Comparison of ENCODE assay signal across 15 mouse cellular contexts in genomic region chr9:70168973-70169372, GRCm38 (mm10). TPM values are rescaled to one million over a fixed set of nuclear protein-coding genes. Genes with fewer than 3 reads are reported as not detected.
DNase-seq lines count a peak whose midpoint lies in the region; ATAC-seq and TF ChIP-seq lines count a peak whose summit lies in the region.
"Had no signal": no experiment of that assay in that cellular context is flagged by ENCODE, and none has a peak within 500 bp of the region (broad histone marks: within the 10 kb centered on the region; RNA-seq: fewer than 3 reads in every experiment).

No protein-coding gene starts in this region.

- intact Hi-C loops in gastrocnemius, postnatal 36 days (cut with DNase I), result no loop called here

- no peaks in the 10 kb centered on the region for H3K27me3 ChIP-seq in kidney, postnatal 0 days (ENCODE audit: insufficient read depth, low read length)
- H3K27me3 ChIP-seq in liver, embryonic 14.5 days (ENCODE audit: control insufficient read depth, insufficient read depth, low read length), result no peaks in the 10 kb centered on the region
- H3K27me3 ChIP-seq: embryonic facial prominence, embryonic 15.5 days; lung, embryonic 15.5 days; neural tube, embryonic 12.5 days; stomach, embryonic 15.5 days had no signal

- no peak for TF ChIP-seq EP300 in liver, embryonic 14.5 days (IDR thresholded peaks at IDR 0.05; ENCODE audit: low read depth)

- in situ Hi-C loops in ES-E14 (cut with MboI; ENCODE audit: low sequenced_read_pairs in 2 of 2, unreplicated experiment in 2 of 2), result no loop called here

- no peak overlapping the region for H3K9ac ChIP-seq in kidney, postnatal 0 days (ENCODE audit: low read depth, low read length)
- H3K9ac ChIP-seq in ES-E14 (ENCODE audit: insufficient read depth, low read depth, low read length, poor library complexity, severe bottlenecking), result no peak overlapping the region
- no peak overlapping the region for H3K9ac ChIP-seq in liver, embryonic 14.5 days (replicated peaks)
- H3K9ac ChIP-seq: embryonic facial prominence, embryonic 15.5 days; lung, embryonic 15.5 days; neural tube, embryonic 12.5 days; stomach, embryonic 15.5 days had no signal

- no peak for ATAC-seq in kidney, postnatal 0 days (replicated peaks; ENCODE audit: low FRiP score, low read depth)
- no peak for ATAC-seq in liver, embryonic 14.5 days (ENCODE audit: insufficient read depth)

- H3K4me1 ChIP-seq in kidney, postnatal 0 days (replicated peaks; ENCODE audit: insufficient read depth, low read length), result no peaks in the 10 kb centered on the region
- peaks cover 0 to 2% of the 10 kb centered on the region in 2 experiments; a peak in 1 of 4 replicates for H3K4me1 ChIP-seq in ES-E14 (ENCODE audit: control insufficient read depth in 2 of 2, insufficient read depth in 2 of 2, low read length in 2 of 2, poor library complexity in 1 of 2)
- H3K4me1 ChIP-seq in liver, embryonic 14.5 days (replicated peaks; ENCODE audit: control insufficient read depth in 2 of 2, insufficient read depth in 2 of 2, low read length in 1 of 2), result no peaks in the 10 kb centered on the region
- H3K4me1 ChIP-seq: embryonic facial prominence, embryonic 15.5 days; heart, embryonic 10.5 days; lung, embryonic 15.5 days; stomach, embryonic 15.5 days had no signal

- 89% methylated on average over 7 of the region's 7 CpGs for WGBS in kidney, postnatal 0 days
- 71% methylated on average over 7 of the region's 7 CpGs for WGBS in liver, embryonic 14.5 days (ENCODE audit: insufficient replicate concordance)

- no peak overlapping the region for H3K4me2 ChIP-seq in kidney, postnatal 0 days (ENCODE audit: low read length)
- no peak overlapping the region for H3K4me2 ChIP-seq in liver, embryonic 14.5 days (ENCODE audit: low read depth)
- H3K4me2 ChIP-seq: embryonic facial prominence, embryonic 15.5 days; lung, embryonic 15.5 days; neural tube, embryonic 12.5 days; stomach, embryonic 15.5 days had no signal

- no peaks in the 10 kb centered on the region for H3K9me3 ChIP-seq in kidney, postnatal 0 days (replicated peaks; ENCODE audit: low read length)
- no peaks in the 10 kb centered on the region for H3K9me3 ChIP-seq in ES-E14 (ENCODE audit: control insufficient read depth, insufficient read depth, low read depth, low read length)
- no peaks in the 10 kb centered on the region for H3K9me3 ChIP-seq in liver, embryonic 14.5 days (ENCODE audit: control insufficient read depth, low read length)
- H3K9me3 ChIP-seq: embryonic facial prominence, embryonic 15.5 days; lung, embryonic 15.5 days; neural tube, embryonic 12.5 days; stomach, embryonic 15.5 days had no signal

- H3K27ac ChIP-seq in kidney, postnatal 0 days, result no peak overlapping the region
- H3K27ac ChIP-seq in ES-E14 (ENCODE audit: insufficient read depth, low read depth, low read length, poor library complexity, severe bottlenecking), result no peak overlapping the region
- H3K27ac ChIP-seq in liver, embryonic 14.5 days, result no peak overlapping the region
- H3K27ac ChIP-seq: embryonic facial prominence, embryonic 15.5 days; heart, embryonic 10.5 days; lung, embryonic 15.5 days; neural tube, embryonic 12.5 days; stomach, embryonic 15.5 days had no signal

- peak; percentile 58 for TF ChIP-seq CTCF in kidney, postnatal 0 days (IDR thresholded peaks at IDR 0.05; ENCODE audit: low read depth)
- peak; percentile 77 for TF ChIP-seq CTCF in liver, embryonic 14.5 days (IDR thresholded peaks at IDR 0.05; ENCODE audit: low read depth)

- no peaks in the 10 kb centered on the region for H3K36me3 ChIP-seq in kidney, postnatal 0 days (ENCODE audit: insufficient read depth, low read length)
- no peaks in the 10 kb centered on the region for H3K36me3 ChIP-seq in ES-E14 (ENCODE audit: control insufficient read depth, insufficient read depth, low read length, poor library complexity, severe bottlenecking)
- no peaks in the 10 kb centered on the region for H3K36me3 ChIP-seq in liver, embryonic 14.5 days (replicated peaks; ENCODE audit: control insufficient read depth, insufficient read depth, low read depth)
- H3K36me3 ChIP-seq: embryonic facial prominence, embryonic 15.5 days; heart, embryonic 10.5 days; lung, embryonic 15.5 days; neural tube, embryonic 12.5 days; stomach, embryonic 15.5 days had no signal

- no peak for DNase-seq in kidney, postnatal 0 days (ENCODE audit: low spot score)
- no peak for DNase-seq in kidney, adult 11 months
- DNase-seq in A20 (ENCODE audit: low read depth, low spot score) (peak; percentile 41), ES-E14 (ENCODE audit: low read depth, low spot score) (peak; percentile 47)
- DNase-seq in liver, embryonic 14.5 days (ENCODE audit: low read depth in 3 of 3, low spot score in 3 of 3), result no peak
- no peak for DNase-seq in frontal cortex, postnatal 25 days (ENCODE audit: low spot score in 2 of 2)
- DNase-seq in gastrocnemius, postnatal 36 days, result no peak
- DNase-seq in frontal cortex, postnatal 36 days (ENCODE audit: low spot score in 2 of 2), result no peak
- DNase-seq: adrenal gland, postnatal 36 days; kidney, postnatal 25 days had no signal

- H3K4me3 ChIP-seq in kidney, postnatal 0 days (replicated peaks; ENCODE audit: low read depth, low read length), result no peak overlapping the region
- peak overlapping the region in 1 of 2 experiments; percentile 34; a peak in 2 of 4 replicates for H3K4me3 ChIP-seq in ES-E14 (ENCODE audit: insufficient read depth in 1 of 2, low read depth in 1 of 2, low read length in 2 of 2, poor library complexity in 1 of 2, severe bottlenecking in 1 of 2)
- H3K4me3 ChIP-seq in liver, embryonic 14.5 days (ENCODE audit: insufficient read depth in 1 of 2, low read depth in 2 of 2, low read length in 2 of 2), result no peak overlapping the region
- H3K4me3 ChIP-seq: embryonic facial prominence, embryonic 15.5 days; heart, embryonic 10.5 days; lung, embryonic 15.5 days; neural tube, embryonic 12.5 days; stomach, embryonic 15.5 days had no signal

TF ChIP-seq in ES-E14, 5 proteins besides CTCF, POLR2A, EP300 and RAD21:
- no peak for TF ChIP-seq CHD2 (IDR thresholded peaks at IDR 0.05; ENCODE audit: low read depth, low read length)
- TF ChIP-seq MAFK (IDR thresholded peaks at IDR 0.05; ENCODE audit: insufficient read depth, low read depth, low read length), result peak; percentile 74
- TF ChIP-seq HCFC1 (IDR thresholded peaks at IDR 0.05; ENCODE audit: borderline replicate concordance, insufficient read depth, low read length), result no peak
- TF ChIP-seq ZNF384 (IDR thresholded peaks at IDR 0.05; ENCODE audit: low read depth, low read length), result no peak
- TF ChIP-seq ZC3H11A (IDR thresholded peaks at IDR 0.05; ENCODE audit: borderline replicate concordance, low read depth, low read length), result peak; percentile 56

RNA-seq across cellular contexts. Expression of gene Fam81a, which starts 26.6 kb away (rescaled TPM):
- 11.7 and 14.8 TPM in 2 replicates for polyA plus RNA-seq in kidney, postnatal 0 days (2015; fragmentation: Nextera tagmentation; extraction: Ambion mirVana)
- total RNA-seq in ES-E14 (2012; rRNA removed), result 5.3 and 5.7 TPM in 2 replicates
- polyA plus RNA-seq in liver, embryonic 14.5 days (2012; rRNA removed), result 0.23 and 0.36 TPM in 2 replicates
- polyA plus RNA-seq in liver, embryonic 14.5 days (2014; fragmentation: Nextera tagmentation; extraction: Ambion mirVana), result 0.40 and 0.47 TPM in 2 replicates
- 1 to 10 TPM in 1 of 2 experiments, under 1 TPM in 1; 0.62 to 1.6 TPM for total RNA-seq in gastrocnemius, postnatal 36 days (2021)

RNA-seq across cellular contexts. Expression of gene Myo1e, which starts 38.2 kb away (rescaled TPM):
- 17.0 and 20.2 TPM in 2 replicates for polyA plus RNA-seq in kidney, postnatal 0 days (2015; fragmentation: Nextera tagmentation; extraction: Ambion mirVana)
- 21.3 and 22.0 TPM in 2 replicates for total RNA-seq in ES-E14 (2012; rRNA removed)
- polyA plus RNA-seq in liver, embryonic 14.5 days (2012; rRNA removed), result 0.83 and 1.1 TPM in 2 replicates
- polyA plus RNA-seq in liver, embryonic 14.5 days (2014; fragmentation: Nextera tagmentation; extraction: Ambion mirVana), result 1.8 and 2.3 TPM in 2 replicates
- 1 to 10 TPM; 7.0 to 8.4 TPM for total RNA-seq in gastrocnemius, postnatal 36 days (2021)

Comparison
In these comparisons a context has a peak if more than half of its experiments do, and no peak if none do; other contexts are left out.
1. DNase-seq: peak in A20 (single experiment) and ES-E14 (single experiment); none in kidney, postnatal 0 days (single experiment), kidney, adult 11 months (single experiment), liver, embryonic 14.5 days (0 of 3), frontal cortex, postnatal 25 days (0 of 2), gastrocnemius, postnatal 36 days (0 of 2) and frontal cortex, postnatal 36 days (0 of 2).